Mouse (Mus musculus) myocyte (in vitro differentiated cells): Measurements from ENCODE around the gene Rpl14.

Experiments used
- E2F4 ChIP-seq: IDR thresholded peaks from one replicate; pipeline ENCODE4 v1.6.1; 2011; ENCODE audit warnings: mild to moderate bottlenecking, control low read depth, moderate library complexity; ENCODE audit not compliant: insufficient read depth
- MAX ChIP-seq: IDR thresholded peaks from one replicate; pipeline ENCODE4 v1.6.1; 2011; ENCODE audit warnings: low read depth, mild to moderate bottlenecking, control low read depth
- MYOD1 ChIP-seq, 3 experiments: IDR thresholded peaks; one replicate each; pipeline ENCODE4 v1.6.1; 2011; ENCODE audit warnings: control low read depth in 2 of 3, low read depth in 2 of 3, mild to moderate bottlenecking in 2 of 3, moderate library complexity in 1 of 3; ENCODE audit not compliant: insufficient read length in 2 of 3, control insufficient read depth in 1 of 3
- MYOG ChIP-seq, 3 experiments: IDR thresholded peaks; one replicate each; pipeline ENCODE4 v1.6.1; 2011; ENCODE audit warnings: control low read depth in 2 of 3, low read depth in 2 of 3, mild to moderate bottlenecking in 2 of 3; ENCODE audit not compliant: insufficient read length in 2 of 3, control insufficient read depth in 1 of 3, insufficient read depth in 1 of 3
- POLR2A ChIP-seq: IDR thresholded peaks from one replicate; pipeline ENCODE4 v1.6.1; 2011; ENCODE audit warnings: low read depth, mild to moderate bottlenecking, control low read depth, moderate library complexity; ENCODE audit not compliant: insufficient read length
- POLR2AphosphoS2 ChIP-seq: IDR thresholded peaks from one replicate; pipeline ENCODE4 v1.6.1; 2011; ENCODE audit warnings: low read depth, control low read depth; ENCODE audit not compliant: insufficient read length
- REST ChIP-seq: IDR thresholded peaks from one replicate; pipeline ENCODE4 v1.6.1; 2011; ENCODE audit warnings: mild to moderate bottlenecking, control low read depth, moderate library complexity; ENCODE audit not compliant: insufficient read depth, insufficient read length
- SRF ChIP-seq: IDR thresholded peaks from one replicate; pipeline ENCODE4 v1.6.1; 2011; ENCODE audit warnings: low read depth; ENCODE audit not compliant: control insufficient read depth, insufficient read length
- TCF12 ChIP-seq: IDR thresholded peaks from one replicate; pipeline ENCODE4 v1.6.1; 2011; ENCODE audit warnings: mild to moderate bottlenecking, control low read depth; ENCODE audit not compliant: poor library complexity, insufficient read depth, severe bottlenecking
- TCF3 ChIP-seq: IDR thresholded peaks from one replicate; pipeline ENCODE4 v1.6.1; 2011; ENCODE audit warnings: low read depth, control low read depth; ENCODE audit not compliant: insufficient read length
- USF1 ChIP-seq: IDR thresholded peaks from one replicate; pipeline ENCODE4 v1.6.1; 2011; ENCODE audit warnings: low read depth, mild to moderate bottlenecking, control low read depth, moderate library complexity

- TF ChIP-seq USF1 (peak; percentile 65), TCF12 (no peak), POLR2A (no peak), MYOG (IDR thresholded peaks at IDR 0.05; ENCODE audit: control insufficient read depth in 1 of 3, insufficient read depth in 1 of 3, insufficient read length in 2 of 3, low read depth in 2 of 3) (no peak), POLR2AphosphoS2 (no peak), E2F4 (no peak), SRF (no peak), REST (no peak), TCF3 (no peak), MYOD1 (IDR thresholded peaks at IDR 0.05; ENCODE audit: control insufficient read depth in 1 of 3, insufficient read length in 2 of 3, low read depth in 2 of 3) (peak in 1 of 3 experiments; percentile 5), MAX (no peak)
Observed at GRCm38 (mm10) chr9:120582619-120583308, 11.5 kb downstream of the Rpl14 start.
